Mouse (Mus musculus): ENCODE data around the gene Ywhab. TPM values are rescaled to one million over a fixed set of nuclear protein-coding genes. Genes with fewer than 3 reads are reported as not detected.

Ywhab gene
- total RNA-seq (2015): 176 and 197 TPM in 2 replicates
- 73.5 and 93.5 TPM in 2 replicates for total RNA-seq (2017)

GRCm38 (mm10) chr2:163994654-163994976 lies at the start of gene Ywhab:
Gene Ywhab, plus strand, starts transcription at chr2:163994960.
- no peak for ATAC-seq (ENCODE audit: poor library complexity, severe bottlenecking)

- ATAC-seq (ENCODE audit: poor library complexity, severe bottlenecking): no peak
These were observed 48.5 kb upstream of the Ywhab start for GRCm38 (mm10) chr2:163946221-163946620.

DNA sequence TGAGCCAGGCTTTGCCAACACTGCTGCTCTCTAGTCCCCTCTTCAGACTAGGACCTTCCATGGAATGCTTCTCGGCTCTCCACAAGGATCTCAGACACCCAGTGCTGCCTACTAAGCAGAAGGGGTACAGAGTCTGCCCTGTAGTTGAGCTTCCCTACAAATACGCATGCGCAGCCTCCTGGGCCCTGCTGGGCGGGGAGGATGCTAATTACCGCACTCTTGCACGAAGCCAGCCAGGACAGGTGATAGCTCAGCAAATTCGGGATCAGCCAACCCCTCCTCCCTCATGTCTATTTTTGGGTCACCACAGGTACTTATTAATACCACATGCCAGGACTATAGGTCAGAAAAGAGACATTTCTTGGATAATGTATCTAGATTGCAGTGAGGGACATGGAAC lies 46.8 kb upstream of the Ywhab start:
- ATAC-seq (ENCODE audit: poor library complexity, severe bottlenecking): no peak

DNA sequence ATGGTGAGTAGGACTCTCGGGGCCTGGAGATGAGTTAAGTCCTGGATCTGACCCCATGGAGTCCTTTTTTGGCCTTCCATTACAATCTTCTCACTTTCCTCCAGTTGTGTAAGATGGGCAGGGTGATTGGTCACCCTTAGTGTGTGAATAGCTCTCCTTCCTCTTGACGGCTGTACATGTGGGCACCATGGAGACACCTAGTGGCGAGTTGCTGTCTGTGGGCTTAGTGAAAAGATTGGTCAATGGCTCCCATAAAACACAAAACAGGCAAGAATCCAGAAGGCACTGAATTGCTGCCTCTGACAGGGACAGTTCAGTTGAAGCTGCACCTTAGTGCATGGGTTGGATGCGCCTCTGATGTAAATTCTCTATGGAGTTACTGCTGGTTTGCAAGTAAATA lies 43.0 kb upstream of the Ywhab start:
- ATAC-seq (ENCODE audit: poor library complexity, severe bottlenecking): peak; percentile 71

- no peak for ATAC-seq (ENCODE audit: poor library complexity, severe bottlenecking)
These were observed 41.0 kb upstream of the Ywhab start for GRCm38 (mm10) chr2:163953622-163954310.

- ATAC-seq (ENCODE audit: poor library complexity, severe bottlenecking): no peak
These were observed 29.9 kb upstream of the Ywhab start for GRCm38 (mm10) chr2:163964606-163965560.

DNA sequence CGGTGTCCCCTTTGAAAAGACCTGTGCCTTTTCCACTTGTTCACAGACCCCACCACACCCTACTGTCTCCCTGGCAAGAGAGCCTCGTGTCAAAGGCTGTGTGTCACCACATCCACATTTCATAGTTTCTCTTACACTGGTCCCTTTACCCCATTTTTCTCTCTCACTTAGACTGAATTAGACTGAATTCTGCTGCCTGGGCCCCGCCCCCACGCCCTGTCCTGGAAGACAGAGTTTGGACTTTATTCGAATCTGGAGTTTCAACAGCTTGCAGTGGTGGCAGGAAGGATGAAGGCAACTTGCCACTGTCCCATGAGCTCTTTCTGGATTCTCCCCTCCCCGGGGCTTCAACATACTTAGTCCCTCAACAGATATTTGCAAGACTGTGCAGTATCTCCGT lies 29.1 kb upstream of the Ywhab start:
- ATAC-seq (ENCODE audit: poor library complexity, severe bottlenecking): no peak

DNA sequence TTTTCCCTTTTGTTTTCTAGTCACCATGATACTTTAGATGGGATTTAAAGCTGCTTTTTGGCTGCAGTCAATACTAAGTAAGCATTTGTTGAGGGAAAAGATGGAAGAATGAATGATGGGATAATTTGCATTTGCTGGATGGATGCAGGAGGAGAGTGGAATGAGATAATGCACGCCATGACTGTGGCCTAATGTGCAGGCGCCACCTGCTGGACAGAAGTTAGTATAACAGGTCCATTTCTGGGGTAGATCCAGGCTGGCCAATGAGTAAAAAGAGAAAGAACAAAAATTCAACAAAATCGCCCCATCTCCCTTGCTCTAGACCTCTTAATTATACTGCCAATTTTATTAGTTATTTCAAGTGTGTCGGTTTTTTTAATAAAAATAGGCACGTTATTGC lies 26.2 kb upstream of the Ywhab start:
- ATAC-seq (ENCODE audit: poor library complexity, severe bottlenecking): peak; percentile 88

DNA sequence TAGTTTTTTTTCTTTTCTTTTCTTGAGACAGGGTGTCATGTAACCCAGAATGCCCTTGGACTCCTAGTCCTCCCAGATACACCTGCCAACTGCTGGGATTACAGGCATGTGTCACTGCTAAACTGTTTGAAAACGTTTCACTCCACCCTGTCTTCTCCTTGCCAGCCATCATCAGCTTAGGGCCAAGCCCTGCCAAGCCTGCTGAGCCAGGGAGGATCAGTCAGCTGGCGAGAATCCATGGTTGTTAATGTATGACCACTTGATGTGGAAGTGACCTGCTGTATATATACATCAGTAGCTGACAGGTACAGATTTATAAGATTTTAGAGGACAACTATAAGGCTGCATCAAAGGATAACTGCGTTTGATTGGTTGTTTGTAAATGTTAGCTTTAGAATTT lies 24.4 kb upstream of the Ywhab start:
- no peak for ATAC-seq (ENCODE audit: poor library complexity, severe bottlenecking)

GRCm38 (mm10) chr2:163974056-163974455 lies 20.7 kb upstream of the Ywhab start:
- ATAC-seq (ENCODE audit: poor library complexity, severe bottlenecking): no peak

DNA sequence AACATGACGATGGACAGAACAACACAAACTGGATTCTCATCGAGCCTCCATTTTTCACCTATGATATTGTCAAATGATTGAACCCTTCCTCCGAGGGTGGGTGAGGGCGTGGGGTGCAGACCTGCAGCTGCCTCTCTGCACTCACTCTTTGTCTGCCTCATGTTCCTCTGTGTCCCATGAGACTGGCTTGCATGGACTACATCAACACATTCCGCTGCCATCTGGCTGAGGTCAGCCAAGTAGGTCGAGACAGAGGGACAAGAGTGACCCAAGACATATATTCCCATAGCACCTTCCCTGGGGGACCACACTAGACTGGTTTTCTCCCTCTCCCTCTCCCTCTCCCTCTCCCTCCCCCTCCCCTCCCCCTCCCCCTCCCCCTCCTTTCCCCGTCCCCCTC lies 18.3 kb upstream of the Ywhab start:
- no peak for ATAC-seq (ENCODE audit: poor library complexity, severe bottlenecking)

DNA sequence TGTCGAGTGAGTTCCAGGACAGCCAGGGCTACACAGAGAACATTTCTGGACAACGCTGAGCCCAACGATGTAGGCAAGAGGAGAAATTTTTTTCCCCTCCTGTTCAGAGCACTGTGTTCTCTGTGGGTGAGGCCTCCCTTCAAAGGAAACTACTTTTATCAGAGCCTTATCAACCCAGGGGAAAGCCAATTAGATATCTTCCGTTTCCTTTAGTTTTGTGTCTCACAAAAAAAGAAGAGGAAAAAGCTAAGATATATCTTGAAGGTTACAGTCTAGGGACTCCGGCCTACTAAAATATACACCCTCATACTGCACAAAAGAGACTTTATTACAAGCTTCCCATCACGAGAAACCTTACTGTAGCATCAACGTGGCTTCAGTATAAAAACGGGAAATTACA lies 7.5 kb upstream of the Ywhab start:
- no peak for ATAC-seq (ENCODE audit: poor library complexity, severe bottlenecking)

GRCm38 (mm10) chr2:163992871-163993270 lies 1.9 kb upstream of the Ywhab start:
- ATAC-seq (ENCODE audit: poor library complexity, severe bottlenecking): no peak

GRCm38 (mm10) chr2:163994977-163995862 lies 460 bp downstream of the Ywhab start:
- peak; percentile 97 for ATAC-seq (ENCODE audit: poor library complexity, severe bottlenecking)

DNA sequence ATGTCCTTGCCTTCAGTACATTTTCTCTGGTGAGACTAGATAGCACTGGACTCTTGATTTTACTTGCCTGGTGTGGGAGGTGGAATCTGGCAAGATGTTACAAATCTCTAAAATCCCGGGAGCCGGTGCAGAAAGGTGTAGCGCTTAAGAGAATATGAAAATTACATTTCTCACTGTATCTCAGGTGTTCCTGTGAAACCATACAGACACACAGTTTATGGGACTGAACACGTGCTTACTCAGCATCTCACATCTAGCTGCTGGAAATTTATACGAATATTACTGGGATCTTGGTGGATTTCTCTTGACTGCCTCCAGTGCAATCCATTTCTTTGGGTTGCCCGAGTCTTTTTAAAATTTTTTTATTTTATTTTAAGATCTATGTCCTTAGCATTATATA lies 1.5 kb downstream of the Ywhab start:
- no peak for ATAC-seq (ENCODE audit: poor library complexity, severe bottlenecking)

GRCm38 (mm10) chr2:163996899-163997298 lies 2.1 kb downstream of the Ywhab start:
- ATAC-seq (ENCODE audit: poor library complexity, severe bottlenecking): no peak

GRCm38 (mm10) chr2:163998981-163999380 lies 4.2 kb downstream of the Ywhab start:
- ATAC-seq (ENCODE audit: poor library complexity, severe bottlenecking): no peak

DNA sequence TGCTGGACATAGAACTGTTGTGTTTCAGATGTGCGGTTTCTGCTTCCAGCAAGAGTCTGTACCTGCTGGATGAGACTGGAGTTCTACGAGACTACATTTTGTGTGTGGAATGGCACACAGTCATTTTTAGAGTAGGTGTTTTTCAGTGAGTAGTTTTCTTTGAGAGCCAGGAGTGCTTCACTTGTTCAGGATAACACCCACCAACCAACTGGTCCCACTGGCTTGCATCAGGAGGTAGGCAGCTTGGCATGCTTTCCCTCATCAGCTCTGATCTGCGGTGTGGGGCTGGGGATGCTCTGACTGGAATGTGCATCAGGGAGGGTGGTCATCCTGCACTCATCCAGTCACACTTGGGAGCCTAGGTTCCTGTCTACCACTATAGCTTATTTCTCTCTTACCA lies 7.9 kb downstream of the Ywhab start:
- no peak for ATAC-seq (ENCODE audit: poor library complexity, severe bottlenecking)

- ATAC-seq (ENCODE audit: poor library complexity, severe bottlenecking): no peak
These were observed 9.7 kb downstream of the Ywhab start for GRCm38 (mm10) chr2:164004503-164004902.

DNA sequence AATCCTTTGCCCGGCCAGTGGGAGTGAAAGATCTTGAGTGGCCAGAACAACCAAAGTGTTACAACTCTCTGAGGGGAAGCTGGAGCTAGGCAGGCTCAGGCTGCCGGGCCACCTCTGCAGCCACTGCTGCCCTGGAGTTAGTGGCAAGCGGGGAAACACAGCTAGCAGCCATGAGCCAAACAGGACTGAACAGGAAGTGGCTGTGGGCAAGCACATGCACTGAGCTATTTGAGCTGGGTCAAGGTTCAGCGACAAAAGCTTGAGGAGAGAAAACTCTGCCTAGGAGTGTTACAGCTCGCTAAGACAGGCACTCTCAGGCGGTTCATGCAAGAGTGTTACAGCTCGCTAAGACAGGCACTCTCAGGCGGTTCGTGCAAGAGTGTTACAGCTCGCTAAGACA lies 12.2 kb downstream of the Ywhab start:
- peak; percentile 67 for ATAC-seq (ENCODE audit: poor library complexity, severe bottlenecking)

DNA sequence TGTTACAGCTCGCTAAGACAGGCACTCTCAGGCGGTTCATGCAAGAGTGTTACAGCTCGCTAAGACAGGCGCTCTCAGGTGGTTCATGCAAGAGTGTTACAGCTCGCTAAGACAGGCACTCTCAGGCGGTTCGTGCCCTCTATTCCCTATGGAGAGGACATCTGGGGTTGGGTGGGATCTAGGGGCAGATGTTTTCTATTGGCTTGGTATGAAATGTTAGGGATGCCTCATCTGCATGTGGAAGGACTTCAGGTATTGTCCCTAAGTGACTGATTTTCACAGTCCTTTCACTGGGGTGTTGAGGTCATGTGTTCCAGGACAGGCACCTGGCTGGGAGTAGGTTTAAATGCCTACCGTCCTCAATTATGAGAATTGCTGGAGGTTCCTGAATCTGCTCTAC lies 12.8 kb downstream of the Ywhab start:
- no peak for ATAC-seq (ENCODE audit: poor library complexity, severe bottlenecking)
